Mouse (Mus musculus) C2C12 (cell line): ENCODE results near the gene Ptprj. TPM values are rescaled to one million over a fixed set of nuclear protein-coding genes. Genes with fewer than 3 reads are reported as not detected.
A peak's percentile ranks its signal among the peaks of the same experiment; 100 is the strongest.
"Not testable (repeated sequence)": the region's sequence is repeated elsewhere in the genome, so short reads cannot be mapped to it uniquely, and the experiment has no call there.

Experiments
- H3K27me3 ChIP-seq: one replicate; pipeline ENCODE4 v1.6.1; 2011; ENCODE audit not compliant: control insufficient read depth, insufficient read depth, insufficient read length
- H3K36me3 ChIP-seq: one replicate; pipeline ENCODE4 v1.6.1; 2011; ENCODE audit not compliant: control insufficient read depth, insufficient read depth
- H3K4me3 ChIP-seq: one replicate; pipeline ENCODE4 v1.5.1; 2011; ENCODE audit warnings: mild to moderate bottlenecking, control low read depth; ENCODE audit not compliant: poor library complexity, insufficient read depth, severe bottlenecking
- H3K79me2 ChIP-seq: one replicate; pipeline ENCODE4 v1.6.1; 2011; ENCODE audit not compliant: control insufficient read depth, insufficient read depth
- H3K79me3 ChIP-seq: one replicate; pipeline ENCODE4 v1.6.1; 2011; ENCODE audit warnings: low read depth, control low read depth
- H3ac ChIP-seq: one replicate; pipeline ENCODE3; 2011; ENCODE audit warnings: low read depth; ENCODE audit not compliant: control insufficient read depth, insufficient read length
- CEBPB ChIP-seq: IDR thresholded peaks from one replicate; pipeline ENCODE4 v1.6.1; 2011; ENCODE audit warnings: low read depth, mild to moderate bottlenecking, control low read depth, moderate library complexity
- CTCF ChIP-seq: IDR thresholded peaks from one replicate; pipeline ENCODE4 v1.5.1; 2011; ENCODE audit not compliant: control insufficient read depth, insufficient read depth, insufficient read length
- FOSL1 ChIP-seq: IDR thresholded peaks from one replicate; pipeline ENCODE4 v1.8.0; 2011; ENCODE audit warnings: mild to moderate bottlenecking, low read length; ENCODE audit not compliant: poor library complexity, insufficient read depth, severe bottlenecking
- MAX ChIP-seq: IDR thresholded peaks from one replicate; pipeline ENCODE4 v1.6.1; 2011; ENCODE audit warnings: mild to moderate bottlenecking, control low read depth
- MYOD1 ChIP-seq: IDR thresholded peaks from one replicate; pipeline ENCODE4 v1.6.1; 2011; ENCODE audit warnings: low read depth; ENCODE audit not compliant: control insufficient read depth, insufficient read length
- MYOG ChIP-seq: IDR thresholded peaks from one replicate; pipeline ENCODE4 v1.6.1; 2011; ENCODE audit not compliant: control insufficient read depth, insufficient read length; ENCODE audit errors: extremely low read depth
- USF1 ChIP-seq: IDR thresholded peaks from one replicate; pipeline ENCODE4 v1.6.1; 2011; ENCODE audit warnings: low read depth, mild to moderate bottlenecking, control low read depth, moderate library complexity
- polyA plus RNA-seq: library from polyadenylated mRNA; unstranded; fragments of >200 nt; fragmentation: generic; extraction: Trizol; gene quantifications from one replicate; pipeline ENCODE4 v1.2.1, GENCODE M21; 2012; ENCODE audit warnings: missing spikeins

Gene Ptprj
- polyA plus RNA-seq, 1 experiment: 1.1 TPM

GRCm38 (mm10) chr2:90576411-90576810 is 4.0 kb downstream of the Ptprj start:
- Histone ChIP-seq H3K36me3 (no peaks in the 10 kb centered on the region), H3K79me3 (peaks cover 14% of the 10 kb centered on the region), H3K79me2 (peaks cover 77% of the 10 kb centered on the region), H3ac (no peak overlapping the region), H3K4me3 (no peak overlapping the region), H3K27me3 (no peaks in the 10 kb centered on the region)
- TF ChIP-seq MYOD1: no peak
- no peak for TF ChIP-seq MYOG
- no peak for TF ChIP-seq FOSL1
- no peak for TF ChIP-seq CEBPB
- no peak for TF ChIP-seq CTCF
- no peak for TF ChIP-seq MAX
- TF ChIP-seq USF1: no peak

GRCm38 (mm10) chr2:90575713-90576112 is 4.7 kb downstream of the Ptprj start:
- Histone ChIP-seq H3ac (no peak overlapping the region), H3K36me3 (no peaks in the 10 kb centered on the region)
- no peak for TF ChIP-seq MAX
- no peak for TF ChIP-seq USF1
- no peak for TF ChIP-seq MYOG
- TF ChIP-seq CTCF: no peak
- TF ChIP-seq MYOD1: no peak
- TF ChIP-seq FOSL1: no peak
- TF ChIP-seq CEBPB: no peak

GRCm38 (mm10) chr2:90575116-90575515 is 5.3 kb downstream of the Ptprj start:
- TF ChIP-seq MYOD1 (no peak), FOSL1 (no peak), CTCF (no peak), CEBPB (no peak), USF1 (no peak), MAX (no peak), MYOG (no peak)
- H3ac ChIP-seq: no peak overlapping the region
- H3K79me3 ChIP-seq: peaks cover 14% of the 10 kb centered on the region

More at GRCm38 (mm10) chr2:90575713-90576112, 4.7 kb downstream of the Ptprj start:
- H3K79me2 ChIP-seq: peaks cover 77% of the 10 kb centered on the region
- H3K27me3 ChIP-seq: no peaks in the 10 kb centered on the region
- H3K4me3 ChIP-seq: no peak overlapping the region
- peaks cover 14% of the 10 kb centered on the region for H3K79me3 ChIP-seq

GRCm38 (mm10) chr2:90574536-90574935 is 5.9 kb downstream of the Ptprj start:
- H3K4me3 ChIP-seq: no peak overlapping the region
- no peak for TF ChIP-seq MYOD1
- TF ChIP-seq MYOG: no peak
- no peak for TF ChIP-seq USF1
- TF ChIP-seq CTCF: no peak
- TF ChIP-seq CEBPB: no peak
- no peak for TF ChIP-seq MAX
- TF ChIP-seq FOSL1: no peak

More at GRCm38 (mm10) chr2:90575116-90575515, 5.3 kb downstream of the Ptprj start:
- H3K36me3 ChIP-seq: no peaks in the 10 kb centered on the region
- H3K79me2 ChIP-seq: peaks cover 77% of the 10 kb centered on the region
- H3K27me3 ChIP-seq: no peaks in the 10 kb centered on the region
- H3K4me3 ChIP-seq: no peak overlapping the region

GRCm38 (mm10) chr2:90573640-90574526 is 6.6 kb downstream of the Ptprj start:
- Histone ChIP-seq H3K27me3 (no peaks in the 10 kb centered on the region), H3K36me3 (no peaks in the 10 kb centered on the region), H3K79me3 (peaks cover 10% of the 10 kb centered on the region), H3K79me2 (peaks cover 78% of the 10 kb centered on the region), H3K4me3 (peak overlapping the region; percentile 21), H3ac (no peak overlapping the region)
- TF ChIP-seq MYOG (no peak), FOSL1 (no peak), CEBPB (no peak), MYOD1 (no peak), CTCF (no peak), USF1 (no peak), MAX (no peak)

More at GRCm38 (mm10) chr2:90574536-90574935, 5.9 kb downstream of the Ptprj start:
- H3K79me2 ChIP-seq: peaks cover 77% of the 10 kb centered on the region
- H3K79me3 ChIP-seq: peaks cover 14% of the 10 kb centered on the region
- H3K36me3 ChIP-seq: no peaks in the 10 kb centered on the region
- H3ac ChIP-seq: no peak overlapping the region
- no peaks in the 10 kb centered on the region for H3K27me3 ChIP-seq

GRCm38 (mm10) chr2:90572126-90572525 is 8.3 kb downstream of the Ptprj start:
- peaks cover 69% of the 10 kb centered on the region for H3K79me2 ChIP-seq
- H3K79me3 ChIP-seq: peaks cover 7% of the 10 kb centered on the region
- H3ac ChIP-seq: no peak overlapping the region
- H3K36me3 ChIP-seq: no peaks in the 10 kb centered on the region
- no peak overlapping the region for H3K4me3 ChIP-seq
- no peaks in the 10 kb centered on the region for H3K27me3 ChIP-seq
- TF ChIP-seq MYOD1 (no peak), MYOG (no peak), MAX (no peak), CTCF (no peak), USF1 (no peak), CEBPB (no peak), FOSL1 (no peak)

GRCm38 (mm10) chr2:90571399-90571798 is 9.0 kb downstream of the Ptprj start:
- not testable (repeated sequence) for H3K27me3 ChIP-seq

More at GRCm38 (mm10) chr2:90571399-90571798, 9.0 kb downstream of the Ptprj start:
- not testable (repeated sequence) for H3K4me3 ChIP-seq, H3K79me3 ChIP-seq, H3ac ChIP-seq, H3K36me3 ChIP-seq
- peaks cover 65% of the 10 kb centered on the region for H3K79me2 ChIP-seq
